ENCODE assay signal across 8 mouse cellular contexts in genomic region chr1:186182498-186183203, GRCm38 (mm10).
DNase-seq lines count a peak whose midpoint lies in the region; ATAC-seq and TF ChIP-seq lines count a peak whose summit lies in the region.

No protein-coding gene starts in this region.

- no peak overlapping the region; the same call in 1 of the 2 replicates for H3K4me2 ChIP-seq in hindbrain, embryonic 11.5 days (replicated peaks; ENCODE audit: low read depth, low read length)
- H3K4me2 ChIP-seq in lung, embryonic 14.5 days = peak overlapping the region; percentile 59

- H3K9me3 ChIP-seq in hindbrain, embryonic 11.5 days (ENCODE audit: control insufficient read depth, low read length) = no peaks in the 10 kb centered on the region
- no peaks in the 10 kb centered on the region for H3K9me3 ChIP-seq in lung, embryonic 14.5 days (ENCODE audit: low read depth, low read length)

- peak; percentile 76 for TF ChIP-seq CTCF in lung, embryonic 14.5 days (IDR thresholded peaks at IDR 0.05; ENCODE audit: low read depth)

- no peaks in the 10 kb centered on the region for H3K36me3 ChIP-seq in hindbrain, embryonic 11.5 days (ENCODE audit: control insufficient read depth, insufficient read depth, low read length)
- H3K36me3 ChIP-seq in lung, embryonic 14.5 days (ENCODE audit: insufficient read depth) = no peaks in the 10 kb centered on the region

- H3K4me1 ChIP-seq in hindbrain, embryonic 11.5 days (replicated peaks; ENCODE audit: control insufficient read depth, insufficient read depth, low read length) = peaks cover 4% of the 10 kb centered on the region; the same call in 1 of the 2 replicates
- 0 out of 2 replicates have a peak, but pooled peaks cover 7% of the 10 kb centered on the region for H3K4me1 ChIP-seq in lung, embryonic 14.5 days (ENCODE audit: insufficient read depth)

- peak; percentile 58 for DNase-seq in 3T3-L1 (ENCODE audit: low read depth, low spot score)
- peak; percentile 8 for DNase-seq in cerebellum, adult 8-10 months
- DNase-seq in frontal cortex, postnatal 10 days (ENCODE audit: low spot score in 2 of 2) = peak; percentile 10 to 28
- DNase-seq in hindbrain, embryonic 11.5 days (ENCODE audit: low spot score) = peak; percentile 63
- peak; percentile 37 for DNase-seq in layer of hippocampus, adult 9-11 months
- peak; percentile 90 for DNase-seq in lung, embryonic 14.5 days
- peak; percentile 39 for DNase-seq in retina, adult 2 months (ENCODE audit: low read depth, low spot score)

- no peaks in the 10 kb centered on the region for H3K27me3 ChIP-seq in hindbrain, embryonic 11.5 days (ENCODE audit: control insufficient read depth, insufficient read depth, low read length)
- H3K27me3 ChIP-seq in lung, embryonic 14.5 days (ENCODE audit: insufficient read depth, low read length) = no peaks in the 10 kb centered on the region

- WGBS in hindbrain, embryonic 11.5 days = 58% methylated on average over 23 of the region's 23 CpGs
- WGBS in lung, embryonic 14.5 days = 16% methylated on average over 23 of the region's 23 CpGs

- H3K27ac ChIP-seq in hindbrain, embryonic 11.5 days (ENCODE audit: low read depth, low read length) = no peak overlapping the region
- peak overlapping the region; percentile 24; the same call in 1 of the 2 replicates for H3K27ac ChIP-seq in lung, embryonic 14.5 days (ENCODE audit: low read depth)

- H3K4me3 ChIP-seq in hindbrain, embryonic 11.5 days (ENCODE audit: low read depth, low read length) = no peak overlapping the region
- peak overlapping the region; percentile 20 for H3K4me3 ChIP-seq in lung, embryonic 14.5 days (ENCODE audit: low read depth, low read length)

- peak; percentile 67 for ATAC-seq in hindbrain, embryonic 11.5 days (ENCODE audit: low FRiP score)
- peak; percentile 69 for ATAC-seq in lung, embryonic 14.5 days (ENCODE audit: insufficient read depth)
- ATAC-seq in CD4-positive, CD25-positive, alpha-beta regulatory T cell, adult 4 months = no peak

- no peak overlapping the region for H3K9ac ChIP-seq in hindbrain, embryonic 11.5 days (ENCODE audit: low read depth, low read length)
- H3K9ac ChIP-seq in lung, embryonic 14.5 days = peak overlapping the region; percentile 20; the same call in 1 of the 2 replicates

Comparison
In these comparisons a context has a peak if more than half of its experiments do, and no peak if none do; other contexts are left out.
1. DNase-seq: peak in every context shown above with its lines; median percentile 90 in lung, embryonic 14.5 days; 63 in hindbrain, embryonic 11.5 days; 58 in 3T3-L1; 39 in retina, adult 2 months; 37 in layer of hippocampus, adult 9-11 months; 19 in frontal cortex, postnatal 10 days; 8 in cerebellum, adult 8-10 months.